Mouse (Mus musculus) embryo, embryonic 10 days (tissue): ENCODE results near the gene Shisa7.
"Not testable (repeated sequence)": the region's sequence is repeated elsewhere in the genome, so short reads cannot be mapped to it uniquely, and the experiment has no call there.

ENCODE experiments used
- DNase-seq: peaks from one replicate; pipeline ENCODE4 v3.0.0-alpha.2; 2015; ENCODE audit warnings: low spot score

Shisa7 gene

GRCm38 (mm10) chr7:4844917-4845309 is 417 bp upstream of the Shisa7 start:
- peak; percentile 95 for DNase-seq

GRCm38 (mm10) chr7:4843604-4844244 is 772 bp downstream of the Shisa7 start:
- peak; percentile 82 for DNase-seq

GRCm38 (mm10) chr7:4842634-4843131 is 1.8 kb downstream of the Shisa7 start:
- DNase-seq, result peak; percentile 71

- no peak for DNase-seq
Observed at GRCm38 (mm10) chr7:4842077-4842476, 2.4 kb downstream of the Shisa7 start.

GRCm38 (mm10) chr7:4837639-4838038 is 6.9 kb downstream of the Shisa7 start:
- DNase-seq, result no peak

GRCm38 (mm10) chr7:4836351-4836792 is 8.1 kb downstream of the Shisa7 start:
- peak; percentile 80 for DNase-seq

- DNase-seq, result no peak
Observed at GRCm38 (mm10) chr7:4835631-4836327, 8.7 kb downstream of the Shisa7 start.

- DNase-seq, result peak; percentile 40
Observed at GRCm38 (mm10) chr7:4830476-4830875, 14.0 kb downstream of the Shisa7 start.

GRCm38 (mm10) chr7:4825365-4825764 is 19.1 kb downstream of the Shisa7 start:
- no peak for DNase-seq

GRCm38 (mm10) chr7:4822162-4822907 is 22.2 kb downstream of the Shisa7 start:
- no peak for DNase-seq

- no peak for DNase-seq
Observed at GRCm38 (mm10) chr7:4821690-4822089, 22.8 kb downstream of the Shisa7 start.

- DNase-seq, result not testable (repeated sequence)
Observed at GRCm38 (mm10) chr7:4820925-4821324, 23.6 kb downstream of the Shisa7 start.

- DNase-seq, result no peak
Observed at GRCm38 (mm10) chr7:4816559-4816958, 27.9 kb downstream of the Shisa7 start.

- DNase-seq, result no peak
Observed at GRCm38 (mm10) chr7:4813105-4813791, 31.2 kb downstream of the Shisa7 start.

GRCm38 (mm10) chr7:4812303-4813104 is 32.0 kb downstream of the Shisa7 start, which contains the start of gene Ube2s:
Ube2s (minus strand) TSS chr7:4812590.
- peak; percentile 100 for DNase-seq

GRCm38 (mm10) chr7:4811842-4812302 is 32.6 kb downstream of the Shisa7 start:
- no peak for DNase-seq

- DNase-seq, result not testable (repeated sequence)
Observed at GRCm38 (mm10) chr7:4811131-4811530, 33.4 kb downstream of the Shisa7 start.

GRCm38 (mm10) chr7:4806716-4807115 is 37.8 kb downstream of the Shisa7 start:
- peak; percentile 60 for DNase-seq

- DNase-seq, result no peak
Observed at GRCm38 (mm10) chr7:4802247-4802646, 42.2 kb downstream of the Shisa7 start.

GRCm38 (mm10) chr7:4795767-4796433 is 48.6 kb downstream of the Shisa7 start:
- DNase-seq, result peak; percentile 67
